Mouse (Mus musculus) right cerebral cortex, postnatal 4 days (tissue): ENCODE results near the gene Tgfbr2.
"Not testable (repeated sequence)": the region's sequence is repeated elsewhere in the genome, so short reads cannot be mapped to it uniquely, and the experiment has no call there.

Experiments used
- DNase-seq: peaks from one replicate; pipeline ENCODE4 v3.0.0-alpha.2; 2022

Tgfbr2 gene

GRCm38 (mm10) chr9:116108729-116109128, 66.4 kb downstream of the Tgfbr2 start:
- DNase-seq, result no peak

GRCm38 (mm10) chr9:116104770-116105169, 70.4 kb downstream of the Tgfbr2 start:
- no peak for DNase-seq

- DNase-seq, result no peak
Measured at GRCm38 (mm10) chr9:116101842-116102241, 73.3 kb downstream of the Tgfbr2 start.

- DNase-seq, result no peak
Measured at GRCm38 (mm10) chr9:116100015-116100414, 75.1 kb downstream of the Tgfbr2 start.

- no peak for DNase-seq
Measured at GRCm38 (mm10) chr9:116099596-116099993, 75.6 kb downstream of the Tgfbr2 start.

- DNase-seq, result peak; percentile 55
Measured at GRCm38 (mm10) chr9:116098724-116099595, 76.2 kb downstream of the Tgfbr2 start.

GRCm38 (mm10) chr9:116091921-116092320, 83.2 kb downstream of the Tgfbr2 start:
- no peak for DNase-seq

GRCm38 (mm10) chr9:116091101-116091841, 83.9 kb downstream of the Tgfbr2 start:
- no peak for DNase-seq

GRCm38 (mm10) chr9:116090296-116090695, 84.9 kb downstream of the Tgfbr2 start:
- DNase-seq, result no peak

GRCm38 (mm10) chr9:116088912-116089311, 86.2 kb downstream of the Tgfbr2 start:
- DNase-seq, result no peak

GRCm38 (mm10) chr9:116087880-116088279, 87.3 kb downstream of the Tgfbr2 start:
- DNase-seq, result peak; percentile 71

- DNase-seq, result no peak
Measured at GRCm38 (mm10) chr9:116087263-116087662, 87.9 kb downstream of the Tgfbr2 start.

GRCm38 (mm10) chr9:116085999-116086398, 89.2 kb downstream of the Tgfbr2 start:
- DNase-seq, result no peak

- no peak for DNase-seq
Measured at GRCm38 (mm10) chr9:116084324-116084931, 90.7 kb downstream of the Tgfbr2 start.

GRCm38 (mm10) chr9:116083726-116084323, 91.3 kb downstream of the Tgfbr2 start:
- no peak for DNase-seq

GRCm38 (mm10) chr9:116083300-116083699, 91.9 kb downstream of the Tgfbr2 start:
- no peak for DNase-seq

- no peak for DNase-seq
Measured at GRCm38 (mm10) chr9:116081781-116082180, 93.4 kb downstream of the Tgfbr2 start.

- no peak for DNase-seq
Measured at GRCm38 (mm10) chr9:116077419-116077818, 97.7 kb downstream of the Tgfbr2 start.

- no peak for DNase-seq
Measured at GRCm38 (mm10) chr9:116076946-116077345, 98.2 kb downstream of the Tgfbr2 start.

GRCm38 (mm10) chr9:116076163-116076562, 99.0 kb downstream of the Tgfbr2 start:
- DNase-seq, result no peak

- not testable (repeated sequence) for DNase-seq
Measured at GRCm38 (mm10) chr9:116071561-116071960, 103.6 kb downstream of the Tgfbr2 start.

GRCm38 (mm10) chr9:116064774-116065173, 110.4 kb downstream of the Tgfbr2 start:
- no peak for DNase-seq

GRCm38 (mm10) chr9:116060691-116061090, 114.5 kb downstream of the Tgfbr2 start:
- DNase-seq, result no peak
